Mouse (Mus musculus) MEL (cell line): Measurements from ENCODE around the gene Stk4. TPM values are rescaled to one million over a fixed set of nuclear protein-coding genes. Genes with fewer than 3 reads are reported as not detected.

ENCODE experiments used
- DNase-seq: peaks from one replicate; pipeline ENCODE4 v3.0.0; 2011; ENCODE audit warnings: low read depth, low spot score
- H3K27ac ChIP-seq: 2 replicates; pipeline ENCODE4 v1.5.1; 2012; ENCODE audit warnings: low read depth, mild to moderate bottlenecking, control low read depth, low read length, moderate library complexity; ENCODE audit not compliant: control insufficient read depth
- H3K27me3 ChIP-seq, 2 experiments: fragments of 150-350 bp in 1 of 2; sonication (generic) in 1 of 2; 2 replicates each; pipeline ENCODE4 v1.6.1; 2012; ENCODE audit warnings: low read length in 2 of 2, mild to moderate bottlenecking in 2 of 2, improper control_type of control experiment in 1 of 2, moderate library complexity in 1 of 2; ENCODE audit not compliant: insufficient read depth in 2 of 2, control insufficient read depth in 1 of 2
- H3K36me3 ChIP-seq, 2 experiments: 2 replicates each; pipeline ENCODE4 v1.6.1; 2012 to 2014; ENCODE audit warnings: low read length in 2 of 2, improper control_type of control experiment in 1 of 2, inconsistent platforms in 1 of 2, mild to moderate bottlenecking in 1 of 2; ENCODE audit not compliant: insufficient read depth in 2 of 2, control insufficient read depth in 1 of 2
- H3K4me1 ChIP-seq, 2 experiments: fragments of 150-350 bp in 1 of 2; sonication (generic) in 1 of 2; 2 replicates each; pipeline ENCODE4 v1.6.1; 2012; ENCODE audit warnings: low read length in 2 of 2, improper control_type of control experiment in 1 of 2, mild to moderate bottlenecking in 1 of 2; ENCODE audit not compliant: insufficient read depth in 2 of 2, control insufficient read depth in 1 of 2
- H3K4me3 ChIP-seq, 2 experiments: fragments of 150-350 bp in 1 of 2; sonication (generic) in 1 of 2; 2 replicates each; pipeline ENCODE4 v1.5.1; 2012; ENCODE audit warnings: low read depth in 2 of 2, low read length in 2 of 2, mild to moderate bottlenecking in 2 of 2, moderate library complexity in 2 of 2, control low read depth in 1 of 2, improper control_type of control experiment in 1 of 2; ENCODE audit not compliant: control insufficient read depth in 1 of 2, insufficient read depth in 1 of 2
- H3K79me2 ChIP-seq: 2 replicates; pipeline ENCODE4 v1.6.1; 2012; ENCODE audit warnings: mild to moderate bottlenecking, low read length, moderate library complexity; ENCODE audit not compliant: control insufficient read depth, poor library complexity, insufficient read depth
- H3K9ac ChIP-seq: 2 replicates; pipeline ENCODE4 v1.6.1; 2012; ENCODE audit warnings: low read depth, mild to moderate bottlenecking, control low read depth, low read length, moderate library complexity; ENCODE audit not compliant: control insufficient read depth, poor library complexity, severe bottlenecking
- H3K9me3 ChIP-seq: fragments of 150-350 bp; sonication (generic); replicated peaks from 2 replicates; pipeline ENCODE4 v1.6.1; 2012; ENCODE audit warnings: mild to moderate bottlenecking, low read length, improper control_type of control experiment, moderate library complexity; ENCODE audit not compliant: insufficient read depth
- MAX ChIP-seq: IDR thresholded peaks from 2 replicates; pipeline ENCODE4 v1.6.1; 2011; ENCODE audit warnings: low read length, improper control_type of control experiment
- ZKSCAN1 ChIP-seq: IDR thresholded peaks from 2 replicates; pipeline ENCODE4 v1.6.1; 2012; ENCODE audit warnings: low read depth, mild to moderate bottlenecking, inconsistent platforms, low read length, improper control_type of control experiment, moderate library complexity
- polyA plus RNA-seq, 2 experiments: library from polyadenylated mRNA; stranded (reverse) in 1 of 2; unstranded in 1 of 2; fragments of >175 nt in 1 of 2; fragments of >200 nt in 1 of 2; gene quantifications; 2 replicates each; pipeline versions ENCODE4 v1.2.1 to v1.2.4; 2012; ENCODE audit warnings: low replicate concordance in 2 of 2, low read depth in 1 of 2; ENCODE audit not compliant: insufficient read length in 2 of 2, insufficient read depth in 1 of 2, missing spikeins in 1 of 2
- total RNA-seq: library from RNA; depleted of rRNA; stranded (reverse); fragments of 300-350 nt; gene quantifications from 2 replicates; pipeline ENCODE4 v1.2.3, GENCODE M21; 2012; rRNA removed

Stk4 gene
- total and polyA plus RNA-seq, 3 experiments, result 46.8 to 56.1 TPM; not detected in 1

DNA sequence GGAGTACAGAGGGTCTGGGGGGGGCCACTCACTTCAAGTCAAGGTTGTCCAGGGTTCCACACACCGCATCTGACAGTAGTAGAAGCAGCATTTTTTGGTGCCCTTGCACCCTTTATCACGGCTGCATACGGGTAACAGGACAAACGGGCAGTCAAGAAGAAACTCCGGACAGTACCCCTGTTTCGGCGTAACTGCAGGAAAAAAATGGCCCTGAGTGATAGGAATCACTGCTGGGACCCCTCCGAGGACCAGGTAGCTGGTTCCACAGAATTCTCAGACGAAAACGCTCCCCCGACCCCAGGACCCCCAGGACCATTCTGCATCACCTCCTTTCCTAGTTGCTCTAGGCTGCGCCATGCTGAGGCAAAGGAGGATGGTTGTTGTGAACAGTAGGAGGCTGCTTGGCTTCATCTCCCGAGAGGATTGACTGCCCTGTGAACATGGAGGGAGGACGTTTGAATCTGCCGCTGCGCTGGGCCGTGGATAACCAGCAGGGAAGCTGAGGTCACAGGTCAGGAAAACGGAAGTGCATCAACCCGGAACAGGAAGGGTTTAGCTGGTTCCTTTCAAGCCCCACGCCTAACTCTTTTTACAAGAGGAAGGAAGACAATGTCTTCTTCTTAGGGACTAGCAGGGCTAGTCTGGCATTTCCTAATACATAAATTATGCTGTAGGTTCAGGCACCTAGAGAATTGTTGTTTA is 129.7 kb downstream of the Stk4 start, which contains the start of gene Wfdc15a:
TSS of gene Wfdc15a (minus strand) at position 505 of the 702 bp plus-strand sequence.
- DNase-seq, result no peak
- no peak within 1 kb of the TSS for H3K9ac ChIP-seq
- H3K27me3 ChIP-seq, result peaks cover 3 to 5% of the 10 kb centered on the region in 2 experiments; a peak in 3 of 4 replicates
- no peaks in the 10 kb centered on the region for H3K9me3 ChIP-seq
- TF ChIP-seq ZKSCAN1 (no peak), MAX (no peak)
- TF ChIP-seq, all 39 proteins: peak for 0
- no peaks in the 10 kb centered on the region for H3K36me3 ChIP-seq
- no peak within 1 kb of the TSS for H3K27ac ChIP-seq
- H3K4me1 ChIP-seq, result no peaks in the 10 kb centered on the region
- no peaks in the 10 kb centered on the region for H3K79me2 ChIP-seq
- no peak within 1 kb of the TSS for H3K4me3 ChIP-seq

Other genes with a start within 250 kb of the Stk4 start
- not detected in 2 replicates for gene Ccn5, start 249.5 kb upstream of the Stk4 start, total RNA-seq
- not detected for gene Ccn5, start 249.5 kb upstream of the Stk4 start, polyA plus RNA-seq
- not detected in 2 replicates for gene Kcnk15, start 216.7 kb upstream of the Stk4 start, total RNA-seq
- not detected for gene Kcnk15, start 216.7 kb upstream of the Stk4 start, polyA plus RNA-seq
- not detected in 2 replicates for gene Rims4, start 151.6 kb upstream of the Stk4 start, total RNA-seq
- gene Rims4, start 151.6 kb upstream of the Stk4 start, polyA plus RNA-seq, result not detected
- 71.4 and 76.3 TPM in 2 replicates for gene Ywhab, start 75.4 kb upstream of the Stk4 start, total RNA-seq
- gene Ywhab, start 75.4 kb upstream of the Stk4 start, polyA plus RNA-seq, result 100 to 1,000 TPM; 179 to 717 TPM
- 0.27 and 0.29 TPM in 2 replicates for gene Pabpc1l, start 44.9 kb upstream of the Stk4 start, total RNA-seq
- under 1 TPM in 1 of 2 experiments, not detected in 1; 0.40 TPM for gene Pabpc1l, start 44.9 kb upstream of the Stk4 start, polyA plus RNA-seq
- gene Tomm34, start 847 bp downstream of the Stk4 start, total RNA-seq, result 31.7 and 38.9 TPM in 2 replicates
- gene Tomm34, start 847 bp downstream of the Stk4 start, polyA plus RNA-seq, result 10 to 100 TPM in 1 of 2 experiments, not detected in 1; 48.7 TPM
- not detected in 2 replicates for gene Kcns1, start 100.8 kb downstream of the Stk4 start, total RNA-seq
- gene Kcns1, start 100.8 kb downstream of the Stk4 start, polyA plus RNA-seq, result not detected
- gene Wfdc5, start 112.4 kb downstream of the Stk4 start, total RNA-seq, result not detected in 2 replicates
- not detected for gene Wfdc5, start 112.4 kb downstream of the Stk4 start, polyA plus RNA-seq
- not detected in 2 replicates for gene Wfdc12, start 120.3 kb downstream of the Stk4 start, total RNA-seq
- under 1 TPM in 1 of 2 experiments, not detected in 1; 0.10 TPM for gene Wfdc12, start 120.3 kb downstream of the Stk4 start, polyA plus RNA-seq
- gene Wfdc15a, start 129.8 kb downstream of the Stk4 start, total RNA-seq, result not detected in 2 replicates
- gene Wfdc15a, start 129.8 kb downstream of the Stk4 start, polyA plus RNA-seq, result not detected
- gene Wfdc15b, start 151.3 kb downstream of the Stk4 start, total RNA-seq, result not detected in 2 replicates
- not detected for gene Wfdc15b, start 151.3 kb downstream of the Stk4 start, polyA plus RNA-seq
- not detected in 2 replicates for gene Svs2, start 168.1 kb downstream of the Stk4 start, total RNA-seq
- gene Svs2, start 168.1 kb downstream of the Stk4 start, polyA plus RNA-seq, result not detected
- not detected in 2 replicates for gene Svs3b, start 186.3 kb downstream of the Stk4 start, total RNA-seq
- gene Svs3b, start 186.3 kb downstream of the Stk4 start, polyA plus RNA-seq, result not detected
- gene Svs4, start 208.1 kb downstream of the Stk4 start, total RNA-seq, result not detected in 2 replicates
- not detected for gene Svs4, start 208.1 kb downstream of the Stk4 start, polyA plus RNA-seq
- gene Svs3a, start 218.9 kb downstream of the Stk4 start, total RNA-seq, result not detected in 2 replicates
- not detected for gene Svs3a, start 218.9 kb downstream of the Stk4 start, polyA plus RNA-seq
- gene Svs6, start 246.4 kb downstream of the Stk4 start, total RNA-seq, result not detected in 2 replicates
- not detected for gene Svs6, start 246.4 kb downstream of the Stk4 start, polyA plus RNA-seq